Mouse (Mus musculus) cerebellum, adult 2 months (tissue): ENCODE measurements around the gene Ccdc9b.

ENCODE experiments used
- CTCF ChIP-seq: fragments of 200-500 bp; IDR thresholded peaks from 2 replicates; pipeline ENCODE4 v1.5.1; 2011; ENCODE audit warnings: low read depth, mild to moderate bottlenecking, control low read depth, low read length, moderate library complexity, borderline replicate concordance; ENCODE audit not compliant: insufficient read depth
- POLR2A ChIP-seq: fragments of 200-500 bp; IDR thresholded peaks from 2 replicates; pipeline ENCODE4 v1.6.1; 2011; ENCODE audit warnings: low read length, control low read depth, borderline replicate concordance; ENCODE audit not compliant: insufficient read depth

- TF ChIP-seq CTCF = no peak
- no peak for TF ChIP-seq POLR2A
These were observed 9.9 kb upstream of the Ccdc9b start, which contains the start of gene Phgr1 for GRCm38 (mm10) chr2:118772158-118772874.
